Mouse (Mus musculus) E14TG2a.4 (cell line): Measurements from ENCODE around the gene Pnma1.

ENCODE experiments used
- CTCF ChIP-seq: conservative IDR thresholded peaks from 2 replicates; pipeline ENCODE4 v1.5.1; 2014; ENCODE audit warnings: low read length
- NANOG ChIP-seq: IDR thresholded peaks from 2 replicates; pipeline ENCODE4 v1.6.1; 2014; ENCODE audit warnings: borderline replicate concordance, low read length, mixed read lengths

GRCm38 (mm10) chr12:84137131-84137530 is 11.2 kb downstream of the Pnma1 start:
- TF ChIP-seq CTCF: no peak
- TF ChIP-seq NANOG: no peak
